Mouse (Mus musculus) kidney, adult 2 months (tissue): ENCODE measurements around the gene Bmp8b. TPM values are rescaled to one million over a fixed set of nuclear protein-coding genes. Genes with fewer than 3 reads are reported as not detected.
"Not testable (repeated sequence)": the region's sequence is repeated elsewhere in the genome, so short reads cannot be mapped to it uniquely, and the experiment has no call there.

ENCODE experiments used
- DNase-seq: peaks from one replicate; pipeline ENCODE4 v3.0.0; 2021
- H3K27ac ChIP-seq: fragments of 200-500 bp; 2 replicates; pipeline ENCODE4 v1.5.1; 2012; ENCODE audit warnings: low read depth, low read length, control low read depth, inconsistent platforms; ENCODE audit not compliant: insufficient read depth
- H3K27me3 ChIP-seq: fragments of 200-500 bp; replicated peaks from 2 replicates; pipeline ENCODE4 v1.6.1; 2012; ENCODE audit warnings: mild to moderate bottlenecking, moderate library complexity, low read length, inconsistent platforms; ENCODE audit not compliant: control insufficient read depth, insufficient read depth
- H3K36me3 ChIP-seq: fragments of 200-500 bp; 2 replicates; pipeline ENCODE4 v1.6.1; 2012; ENCODE audit warnings: mild to moderate bottlenecking, moderate library complexity, low read length, inconsistent platforms; ENCODE audit not compliant: control insufficient read depth, insufficient read depth
- H3K4me1 ChIP-seq: fragments of 200-500 bp; 2 replicates; pipeline ENCODE4 v1.6.1; 2011; ENCODE audit warnings: low read length; ENCODE audit not compliant: control insufficient read depth, insufficient read depth
- H3K4me3 ChIP-seq: fragments of 200-500 bp; 2 replicates; pipeline ENCODE4 v1.5.1; 2011; ENCODE audit warnings: mild to moderate bottlenecking, low read depth, low read length, control low read depth; ENCODE audit not compliant: insufficient read depth
- CTCF ChIP-seq: fragments of 200-500 bp; conservative IDR thresholded peaks from 2 replicates; pipeline ENCODE4 v1.5.1; 2011; ENCODE audit warnings: low read depth, mild to moderate bottlenecking, control low read depth, low read length, moderate library complexity, mixed read lengths; ENCODE audit not compliant: insufficient read depth, insufficient read length
- POLR2A ChIP-seq: fragments of 200-500 bp; IDR thresholded peaks from one replicate; pipeline ENCODE4 v1.6.1; 2011; ENCODE audit warnings: low read depth, low read length, control low read depth
- WGBS: fragments of 180-500 bp; shearing (Covaris S2); methylation state at CpG from one replicate; pipeline ENCODE4 v1.1.7; 2018; 5-methylcytosine and 5-hydroxymethylcytosine counted together
- polyA plus RNA-seq: library from polyadenylated mRNA; depleted of rRNA; stranded (reverse); fragments of >200 nt; gene quantifications from 2 replicates; pipeline ENCODE4 v1.2.3, GENCODE M21; 2012

Gene Bmp8b
- polyA plus RNA-seq, 1 experiment = 0.14 TPM

DNA sequence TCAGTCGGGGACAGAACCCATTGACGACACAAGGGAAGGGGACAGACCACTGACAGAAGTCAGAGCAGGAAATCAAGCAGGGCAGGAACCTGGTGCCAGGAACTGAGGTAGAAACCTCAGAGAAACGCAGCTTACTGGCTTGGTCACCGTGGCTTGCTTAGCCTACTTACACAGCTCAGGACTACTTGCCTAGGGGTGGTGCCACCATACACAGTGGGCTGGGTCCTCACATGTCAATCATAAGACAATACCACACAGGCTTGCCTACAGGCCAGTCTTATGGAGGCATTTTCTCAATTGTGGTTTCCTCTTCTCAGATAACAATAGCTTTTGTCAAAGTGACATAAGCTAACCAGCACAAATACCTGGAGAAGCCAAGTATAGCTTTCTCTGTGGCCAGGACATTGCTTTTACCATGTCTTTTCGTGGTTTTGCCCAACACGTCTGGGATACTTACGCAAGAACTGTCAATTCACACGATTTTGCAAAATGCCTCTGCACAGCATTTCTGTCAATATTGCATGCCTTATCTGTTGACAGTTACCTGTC is 7.3 kb downstream of the Bmp8b start:
- WGBS = 74% methylated on average over 8 of the region's 8 CpGs
- no peaks in the 10 kb centered on the region for H3K4me1 ChIP-seq
- H3K27me3 ChIP-seq = no peaks in the 10 kb centered on the region
- no peak for DNase-seq
- H3K4me3 ChIP-seq = no peak overlapping the region
- TF ChIP-seq POLR2A = no peak
- no peak for TF ChIP-seq CTCF
- no peaks in the 10 kb centered on the region for H3K36me3 ChIP-seq
- no peak overlapping the region for H3K27ac ChIP-seq

DNA sequence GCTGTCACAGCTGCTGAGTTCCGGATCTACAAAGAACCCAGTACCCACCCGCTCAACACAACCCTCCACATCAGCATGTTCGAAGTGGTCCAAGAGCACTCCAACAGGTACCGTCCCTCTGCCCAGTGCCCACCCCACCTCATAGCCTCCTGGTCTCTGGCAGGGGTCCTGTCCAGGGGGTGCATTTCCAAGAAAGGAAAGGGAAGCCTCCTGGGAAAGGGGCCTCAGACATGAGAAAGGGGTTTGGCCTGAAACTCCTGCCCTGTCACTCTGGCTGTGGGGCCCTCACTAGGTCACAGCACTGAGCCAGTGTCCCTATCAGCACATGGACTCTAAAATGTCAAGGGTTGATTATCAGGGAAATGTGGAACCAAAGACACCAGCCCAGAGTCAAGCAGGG is 9.7 kb downstream of the Bmp8b start:
- H3K27me3 ChIP-seq, H3K4me3 ChIP-seq, H3K27ac ChIP-seq, H3K4me1 ChIP-seq, DNase-seq, H3K36me3 ChIP-seq: not testable (repeated sequence)
- 85% methylated on average over 4 of the region's 4 CpGs for WGBS

DNA sequence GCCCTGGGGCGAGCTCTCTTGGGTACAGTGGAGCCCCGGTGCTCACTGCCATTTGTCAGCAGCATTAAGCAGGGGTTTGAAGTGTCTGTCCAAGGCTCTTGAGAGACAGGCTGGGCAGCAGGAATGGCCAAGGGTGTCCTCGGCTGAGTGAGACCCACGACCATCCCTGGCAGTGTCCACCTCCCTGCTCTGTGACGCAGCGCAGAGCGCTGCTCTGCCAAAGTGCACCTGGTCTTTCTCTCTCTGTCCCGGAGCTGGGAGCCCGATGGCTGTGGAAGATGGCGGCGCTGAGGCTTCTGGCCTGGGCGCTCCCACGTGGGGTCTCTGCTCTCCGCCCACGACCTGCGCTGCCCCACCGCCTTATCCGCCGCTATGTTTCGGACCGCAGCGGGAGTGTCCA is 11.0 kb downstream of the Bmp8b start, which contains the start of gene Oxct2b:
TSS of gene Oxct2b (plus strand) at position 256 of the 400 bp plus-strand sequence.
- 10% methylated on average over 22 of the region's 22 CpGs for WGBS
- Histone ChIP-seq H3K27me3 (no peaks in the 10 kb centered on the region), H3K36me3 (no peaks in the 10 kb centered on the region), H3K4me1 (no peaks in the 10 kb centered on the region), H3K4me3 (no peak within 1 kb of the TSS), H3K27ac (no peak within 1 kb of the TSS)
- DNase-seq = no peak
- TF ChIP-seq CTCF (no peak), POLR2A (no peak)

DNA sequence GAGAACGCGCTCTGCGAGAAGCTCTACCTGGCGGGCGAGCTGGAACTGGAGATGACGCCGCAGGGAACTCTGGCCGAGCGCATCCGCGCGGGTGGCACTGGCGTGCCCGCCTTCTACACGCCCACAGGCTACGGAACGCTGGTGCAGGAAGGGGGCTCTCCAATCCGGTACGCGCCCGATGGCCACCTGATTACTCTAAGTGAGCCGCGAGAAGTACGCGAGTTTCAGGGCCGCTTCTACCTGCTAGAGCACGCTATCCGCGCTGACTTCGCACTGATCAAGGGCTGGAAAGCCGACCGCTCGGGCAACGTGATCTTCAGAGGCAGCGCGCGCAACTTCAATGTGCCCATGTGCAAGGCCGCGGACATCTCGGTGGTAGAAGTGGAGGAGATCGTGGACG is 11.7 kb downstream of the Bmp8b start:
- not testable (repeated sequence) for H3K36me3 ChIP-seq, H3K4me3 ChIP-seq, H3K4me1 ChIP-seq, H3K27ac ChIP-seq, DNase-seq, H3K27me3 ChIP-seq
- WGBS = 18% methylated on average over 41 of the region's 42 CpGs

DNA sequence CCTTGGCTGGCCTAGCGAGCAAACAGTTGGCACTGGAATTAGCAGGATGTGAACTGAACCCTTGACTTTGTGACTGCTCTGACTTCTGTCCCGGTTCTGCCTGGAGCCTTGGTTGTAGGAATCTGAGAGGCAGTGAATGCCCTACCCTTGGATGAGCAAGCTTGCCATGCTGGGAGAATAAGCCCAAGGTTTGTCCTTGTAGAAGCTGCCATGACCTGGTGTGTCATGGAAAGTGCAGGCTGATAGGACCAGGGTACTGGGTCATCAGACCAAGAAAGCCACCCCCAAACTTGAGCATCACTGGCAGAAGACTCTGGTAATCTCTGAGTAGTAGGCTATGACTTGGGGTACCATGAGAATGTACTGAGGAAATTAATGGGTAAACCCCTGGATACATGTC is 16.3 kb downstream of the Bmp8b start:
- H3K27ac ChIP-seq = no peak overlapping the region
- no peak overlapping the region for H3K4me3 ChIP-seq
- no peaks in the 10 kb centered on the region for H3K4me1 ChIP-seq
- WGBS = 82% methylated on average over 2 of the region's 2 CpGs
- no peaks in the 10 kb centered on the region for H3K36me3 ChIP-seq
- DNase-seq = no peak
- no peaks in the 10 kb centered on the region for H3K27me3 ChIP-seq
- TF ChIP-seq CTCF = no peak
- no peak for TF ChIP-seq POLR2A

DNA sequence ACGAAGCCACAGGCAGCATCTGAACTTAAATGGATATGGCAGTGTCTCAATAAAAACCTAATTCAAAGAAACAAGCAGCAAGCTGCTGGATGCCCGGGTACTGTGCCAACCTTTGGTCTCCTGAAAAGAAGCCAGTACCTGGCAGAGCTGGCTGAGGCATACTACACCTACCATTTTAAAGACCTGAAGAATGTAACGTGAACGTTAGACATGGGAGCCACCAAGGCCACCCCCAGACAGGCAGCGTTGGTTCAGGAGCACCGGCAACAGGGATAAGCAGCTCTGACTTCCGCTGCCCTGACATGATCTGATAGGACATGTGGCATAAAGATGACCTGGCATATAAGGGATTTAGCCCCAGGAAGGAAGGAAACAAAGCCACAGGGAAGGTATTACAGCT is 21.7 kb downstream of the Bmp8b start:
- peaks cover 3% of the 10 kb centered on the region for H3K36me3 ChIP-seq
- no peaks in the 10 kb centered on the region for H3K4me1 ChIP-seq
- no peaks in the 10 kb centered on the region for H3K27me3 ChIP-seq
- DNase-seq = no peak
- TF ChIP-seq POLR2A (no peak), CTCF (no peak)
- no peak overlapping the region for H3K4me3 ChIP-seq
- WGBS = 91% methylated on average over 7 of the region's 7 CpGs
- no peak overlapping the region for H3K27ac ChIP-seq

DNA sequence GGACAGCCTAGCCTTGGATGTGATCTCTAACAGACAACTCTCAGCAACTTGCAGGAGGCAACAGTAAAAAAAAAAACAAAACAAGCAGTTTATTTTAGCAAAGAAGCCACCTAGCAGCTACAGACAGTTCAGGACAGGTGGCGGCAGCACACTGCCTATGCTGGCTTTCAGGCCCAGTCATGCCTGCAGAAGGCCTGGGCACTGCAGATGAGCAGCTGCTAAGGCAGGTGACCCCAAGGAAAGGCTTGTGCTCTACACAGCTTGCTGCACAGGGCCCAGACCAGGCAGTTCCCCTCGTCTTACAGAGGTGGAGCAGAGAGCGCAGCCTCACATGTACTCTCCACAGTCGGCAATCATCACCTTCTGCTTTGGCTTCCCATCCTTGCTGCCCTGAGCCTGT is 22.1 kb downstream of the Bmp8b start:
- TF ChIP-seq POLR2A (no peak), CTCF (no peak)
- no peak for DNase-seq
- no peaks in the 10 kb centered on the region for H3K4me1 ChIP-seq
- H3K36me3 ChIP-seq = peaks cover 3% of the 10 kb centered on the region
- H3K27ac ChIP-seq = no peak overlapping the region
- no peaks in the 10 kb centered on the region for H3K27me3 ChIP-seq
- H3K4me3 ChIP-seq = no peak overlapping the region
- WGBS = 93% methylated on average over 4 of the region's 4 CpGs

DNA sequence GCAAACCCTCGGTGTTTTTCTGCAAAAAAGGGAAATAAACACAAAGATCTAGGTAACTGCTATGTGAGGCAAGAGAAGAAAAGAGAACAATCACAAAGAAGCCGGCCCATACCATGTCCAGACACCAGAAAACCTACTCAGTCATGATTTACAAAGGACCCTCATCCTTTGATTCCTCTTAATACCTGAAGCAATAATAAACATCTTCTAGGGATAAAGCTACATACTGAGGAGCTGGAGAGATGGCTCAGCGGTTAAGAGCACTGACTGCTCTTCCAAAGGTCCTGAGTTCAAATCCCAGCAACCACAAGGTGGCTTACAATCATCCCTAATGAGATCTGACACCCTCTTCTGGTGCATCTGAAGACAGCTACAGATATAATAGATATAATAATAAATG is 32.6 kb downstream of the Bmp8b start:
- TF ChIP-seq CTCF (no peak), POLR2A (no peak)
- no peaks in the 10 kb centered on the region for H3K27me3 ChIP-seq
- no peaks in the 10 kb centered on the region for H3K4me1 ChIP-seq
- H3K4me3 ChIP-seq = no peak overlapping the region
- WGBS = 91% methylated on average over 3 of the region's 3 CpGs
- DNase-seq = no peak
- H3K36me3 ChIP-seq = peaks cover 1% of the 10 kb centered on the region
- no peak overlapping the region for H3K27ac ChIP-seq
